Mouse (Mus musculus) 3134 (cell line): ENCODE data around the gene Gm17581.

Experiments used
- DNase-seq: peaks from one replicate; pipeline ENCODE4 v3.0.0-alpha.2; 2011; ENCODE audit warnings: low spot score; ENCODE audit not compliant: insufficient read length; ENCODE audit errors: extremely low read depth

Gene Gm17581

DNA sequence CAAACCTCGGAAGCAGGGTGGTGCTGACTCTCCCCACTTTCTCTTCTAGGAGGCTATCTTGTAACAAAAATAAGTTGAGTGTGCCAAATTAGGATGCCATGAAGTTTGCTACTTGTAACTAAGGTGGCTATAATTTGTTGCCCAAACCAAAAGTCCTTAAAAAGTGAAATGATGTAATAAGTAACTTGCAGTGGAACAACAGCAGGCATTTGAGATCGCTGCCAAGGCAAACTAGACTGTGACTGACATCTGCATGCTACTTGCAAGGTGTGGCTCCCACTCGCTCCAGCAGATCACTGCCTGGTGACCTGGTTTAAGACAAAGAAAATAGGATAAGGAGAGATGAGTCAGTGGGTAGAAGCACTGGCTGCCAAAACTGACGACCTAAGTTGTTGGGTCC, 42.5 kb downstream of the Gm17581 start:
- peak; percentile 25 for DNase-seq

DNA sequence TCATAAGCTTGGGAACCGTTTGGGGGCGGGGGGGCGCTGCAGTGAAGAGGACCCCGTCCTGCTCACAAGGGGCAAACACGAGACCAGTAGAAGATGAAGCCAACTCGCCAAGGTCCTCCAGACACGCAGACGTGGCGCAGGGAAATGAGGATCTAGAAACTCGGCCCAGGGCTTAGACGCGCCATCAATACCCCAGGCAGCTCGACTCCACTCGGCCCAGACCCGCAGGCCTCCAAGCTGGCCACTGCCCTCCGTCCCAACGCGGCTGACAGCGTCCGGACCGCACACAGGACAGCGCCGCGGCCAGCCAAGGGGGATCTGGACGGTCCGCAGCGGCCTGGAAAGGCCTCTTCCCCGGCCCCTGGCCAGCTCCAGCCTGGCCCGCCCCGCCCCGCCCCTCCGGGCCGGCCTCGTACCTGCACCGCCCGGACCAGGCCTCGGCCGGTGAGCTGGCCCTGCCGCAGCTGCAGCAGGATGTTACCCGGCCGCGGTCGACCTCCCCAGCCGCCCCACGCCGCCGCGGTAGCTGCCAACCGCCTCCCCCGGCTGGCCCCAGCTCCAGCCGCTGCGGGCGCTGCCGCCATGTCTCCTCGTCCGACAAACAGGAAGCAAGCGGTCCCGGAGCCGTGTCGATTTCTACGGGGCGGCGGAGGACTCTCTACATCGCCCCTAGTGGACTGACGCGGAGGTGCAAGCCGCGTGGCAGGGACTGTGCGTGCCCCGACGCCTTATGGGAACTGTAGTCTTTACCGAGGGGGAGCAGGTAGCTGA, 43.8 kb downstream of the Gm17581 start, which contains the start of gene Trpc4ap:
Trpc4ap (minus strand) TSS at position 662 of the 771 bp plus-strand sequence.
- peak; percentile 95 for DNase-seq

DNA sequence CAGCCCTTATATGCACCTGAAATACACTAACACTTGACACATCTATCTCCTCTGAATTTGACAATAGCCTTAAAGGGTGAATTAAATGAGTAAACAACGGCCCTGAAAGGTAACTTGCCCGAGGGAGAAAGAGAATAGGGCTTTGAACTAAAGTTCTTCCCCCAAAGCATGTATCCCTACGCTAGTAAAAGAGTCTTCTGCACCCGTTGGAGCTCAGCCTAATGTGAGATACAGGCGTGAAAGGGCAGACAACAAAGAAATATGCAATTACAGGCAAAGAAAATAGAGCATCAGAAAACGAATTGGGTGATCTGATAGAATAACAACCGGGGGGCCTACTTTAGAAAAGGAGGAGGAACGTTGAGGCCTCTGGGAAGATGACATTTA, 44.3 kb downstream of the Gm17581 start:
- DNase-seq: no peak

- peak; percentile 26 for DNase-seq
Measured at GRCm38 (mm10) chr2:155689211-155689610, 46.5 kb downstream of the Gm17581 start.

- DNase-seq: no peak
Measured at GRCm38 (mm10) chr2:155687746-155688145, 47.9 kb downstream of the Gm17581 start.

GRCm38 (mm10) chr2:155686572-155686971, 49.1 kb downstream of the Gm17581 start:
- DNase-seq: no peak
